Mouse (Mus musculus): Measurements from ENCODE around the gene Anapc13. TPM values are rescaled to one million over a fixed set of nuclear protein-coding genes. Genes with fewer than 3 reads are reported as not detected.

The Anapc13 gene
- 110 TPM for polyA plus RNA-seq (2017; shearing (Covaris generic))

GRCm38 (mm10) chr9:102625983-102626838, at the start of gene Anapc13, which contains the start of gene Cep63:
TSS of gene Anapc13 (plus strand) at chr9:102626296.
TSS of gene Cep63 (minus strand) at chr9:102626534.

Other genes with a start within 250 kb of the Anapc13 start
- gene Ky, start 120.5 kb upstream of the Anapc13 start, polyA plus RNA-seq (2017; shearing (Covaris generic)) = 0.33 TPM
- 43.2 TPM for gene Cep63, start 238 bp downstream of the Anapc13 start, polyA plus RNA-seq (2017; shearing (Covaris generic))
- gene Amotl2, start 90.4 kb downstream of the Anapc13 start, polyA plus RNA-seq (2017; shearing (Covaris generic)) = 0.18 TPM
- gene Ryk, start 208.6 kb downstream of the Anapc13 start, polyA plus RNA-seq (2017; shearing (Covaris generic)) = 0.43 TPM